Mouse (Mus musculus): Measurements from ENCODE around the gene Adgrg5.

DNA sequence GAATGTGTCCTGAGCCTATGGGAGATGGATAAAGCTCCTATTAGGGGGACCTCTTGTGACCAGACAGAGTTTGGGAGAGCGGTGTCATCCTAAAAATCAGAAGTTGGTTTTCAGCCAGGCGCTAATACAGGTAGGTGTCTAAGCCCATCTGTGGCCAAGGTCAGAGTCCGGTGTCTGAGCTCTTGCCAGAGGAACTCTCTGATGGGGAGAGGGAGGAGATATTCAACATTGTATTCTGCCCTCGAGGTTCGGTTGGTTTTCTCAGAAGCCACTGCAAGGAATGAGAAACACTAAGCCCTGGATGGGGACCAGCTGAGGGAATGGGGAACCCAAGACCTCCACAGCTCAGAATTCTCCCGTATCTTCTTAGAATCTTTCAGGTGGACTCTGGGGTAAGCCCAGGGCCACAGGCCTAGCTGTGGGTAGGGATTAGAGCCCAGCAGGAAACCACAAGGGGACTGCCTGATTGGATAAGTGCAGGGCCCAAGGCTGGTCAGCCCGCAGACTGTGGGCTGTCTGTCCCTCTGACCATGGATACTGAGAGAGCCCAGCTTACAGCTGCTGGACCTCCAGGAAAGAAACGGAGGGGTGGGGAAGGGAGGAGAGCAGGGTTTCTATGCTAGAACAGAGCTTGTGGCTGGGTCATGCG, 7.1 kb upstream of the Adgrg5 start:
- TF ChIP-seq CTCF (IDR thresholded peaks at IDR 0.05; ENCODE audit: borderline replicate concordance, control insufficient read depth, extremely low read depth, insufficient read depth, low read length, poor library complexity) (no peak), POLR2A (IDR thresholded peaks at IDR 0.05; ENCODE audit: control insufficient read depth, extremely low read depth, insufficient read depth, low read length, poor library complexity) (no peak)

Measured in thymus, adult 2 months (tissue).